Mouse (Mus musculus): ENCODE measurements around the gene Olfr64.

DNA sequence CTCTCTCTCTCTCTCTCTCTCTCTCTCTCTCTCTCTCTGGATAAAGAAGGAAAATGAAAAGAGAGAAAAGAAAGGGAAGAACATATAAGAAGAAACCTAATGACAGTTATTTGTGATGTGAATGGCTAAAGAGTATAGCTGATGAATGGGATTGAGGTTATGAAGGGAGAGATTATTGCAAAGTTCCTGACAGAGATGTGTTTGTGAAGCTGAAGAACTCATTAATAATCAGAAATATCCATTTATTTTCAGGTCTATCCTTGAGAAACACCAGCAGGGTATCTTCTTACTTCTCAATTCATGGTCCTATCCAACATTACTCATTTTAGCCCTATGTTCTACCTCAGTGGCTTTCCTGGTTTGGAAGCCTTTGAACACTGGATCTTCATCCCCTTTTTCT, 34.2 kb upstream of the Olfr64 start, which contains the start of gene Olfr631:
- no peak for TF ChIP-seq CEBPB (IDR thresholded peaks at IDR 0.05; ENCODE audit: low read depth)
- no peak for TF ChIP-seq CTCF (IDR thresholded peaks at IDR 0.05; ENCODE audit: control insufficient read depth, insufficient read depth, insufficient read length)
- TF ChIP-seq USF1 (IDR thresholded peaks at IDR 0.05; ENCODE audit: low read depth), result no peak
- no peak for TF ChIP-seq MYOD1 (IDR thresholded peaks at IDR 0.05; ENCODE audit: control insufficient read depth, insufficient read length, low read depth)
- no peak for TF ChIP-seq MAX (IDR thresholded peaks at IDR 0.05)

All from C2C12 (cell line).